Mouse (Mus musculus) frontal cortex, adult 2 months (tissue): ENCODE data around the gene Pidd1. TPM values are rescaled to one million over a fixed set of nuclear protein-coding genes. Genes with fewer than 3 reads are reported as not detected.

Source experiments
- DNase-seq, 2 experiments: peaks; one replicate each; pipeline ENCODE4 v3.0.0; 2022; ENCODE audit warnings: low spot score in 1 of 2; ENCODE audit errors: extremely low spot score in 1 of 2
- polyA plus RNA-seq: library from polyadenylated mRNA; depleted of rRNA; stranded (reverse); fragments of >200 nt; gene quantifications from 2 replicates; pipeline ENCODE4 v1.2.3, GENCODE M21; 2012

The Pidd1 gene
- polyA plus RNA-seq, 1 experiment = 3.5 TPM

DNA sequence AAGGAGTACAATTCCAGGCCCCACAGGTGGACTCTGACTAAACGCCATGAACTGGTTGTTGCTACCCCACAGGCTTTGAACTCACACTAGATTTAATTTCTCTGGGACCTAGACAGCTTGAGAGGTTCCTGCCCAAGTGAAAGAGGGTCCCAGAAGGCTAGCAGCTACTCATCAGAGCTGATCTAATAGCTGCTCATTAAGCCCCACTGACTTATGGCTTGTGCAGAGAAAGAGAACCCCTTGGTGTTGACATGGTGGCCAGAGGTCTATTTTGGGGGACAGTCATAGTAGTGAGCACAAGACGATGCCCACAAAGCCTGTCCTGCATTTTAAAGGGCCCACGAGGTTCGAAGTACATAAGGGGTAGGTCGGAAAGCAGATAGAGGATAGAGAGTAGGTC is 30.3 kb upstream of the Pidd1 start:
- no peak for DNase-seq

DNA sequence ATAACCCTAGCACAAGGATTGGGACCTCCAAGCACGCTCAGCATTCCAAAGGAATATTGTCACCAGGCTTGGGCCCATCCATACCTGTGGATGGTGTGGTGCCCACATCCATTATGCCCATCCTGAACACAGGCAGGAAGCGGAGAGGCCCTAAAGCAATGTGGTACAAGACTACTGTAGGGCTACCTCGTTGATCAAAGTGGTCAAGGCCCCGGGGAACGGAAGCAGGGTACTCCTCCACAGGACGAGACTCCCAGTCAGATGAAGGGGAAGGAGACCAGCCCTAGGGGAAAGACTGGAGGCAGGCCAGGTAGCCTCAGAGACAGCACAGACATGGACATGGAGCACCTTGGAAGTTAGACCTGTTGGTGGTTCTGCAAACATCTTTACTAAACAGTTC is 28.9 kb upstream of the Pidd1 start:
- DNase-seq = no peak

DNA sequence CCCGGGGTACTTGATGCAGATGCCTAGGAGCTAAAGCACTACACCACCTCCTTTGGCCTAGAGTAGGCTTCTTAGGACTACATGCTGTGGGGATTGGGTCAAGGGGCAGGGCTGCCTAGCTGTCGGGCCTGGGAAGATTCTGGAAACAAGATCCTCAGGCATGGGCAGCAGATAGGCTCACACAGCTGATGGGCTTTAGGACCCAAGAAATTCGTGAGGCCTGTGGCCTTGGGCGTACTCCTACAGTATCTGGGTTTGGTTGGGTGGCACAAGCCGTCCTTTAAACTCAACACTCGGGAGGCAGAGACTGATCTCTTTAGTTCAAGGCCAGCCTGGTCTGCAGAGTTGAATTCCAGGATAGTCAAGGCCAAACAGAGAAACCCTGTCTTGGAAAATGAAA is 28.4 kb upstream of the Pidd1 start:
- DNase-seq = no peak

DNA sequence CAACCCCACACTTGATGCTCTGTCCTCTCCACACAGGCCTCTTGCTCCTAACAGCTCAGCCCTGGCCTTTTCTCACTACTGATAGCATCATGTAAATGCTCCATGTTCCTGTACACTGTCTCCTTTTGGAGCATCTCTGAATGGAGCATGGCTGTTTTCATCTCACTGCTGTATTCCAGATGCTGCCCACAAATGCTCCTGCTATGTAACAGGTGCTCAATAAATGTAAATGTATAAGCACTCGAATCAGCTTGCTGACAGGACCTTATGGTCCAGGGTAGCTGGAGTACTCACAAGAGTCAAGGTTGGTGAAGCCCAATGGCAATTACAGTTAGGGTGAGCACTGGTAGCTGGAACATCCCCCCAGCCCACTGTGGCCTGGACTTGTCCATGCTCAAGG is 27.4 kb upstream of the Pidd1 start:
- no peak for DNase-seq

DNA sequence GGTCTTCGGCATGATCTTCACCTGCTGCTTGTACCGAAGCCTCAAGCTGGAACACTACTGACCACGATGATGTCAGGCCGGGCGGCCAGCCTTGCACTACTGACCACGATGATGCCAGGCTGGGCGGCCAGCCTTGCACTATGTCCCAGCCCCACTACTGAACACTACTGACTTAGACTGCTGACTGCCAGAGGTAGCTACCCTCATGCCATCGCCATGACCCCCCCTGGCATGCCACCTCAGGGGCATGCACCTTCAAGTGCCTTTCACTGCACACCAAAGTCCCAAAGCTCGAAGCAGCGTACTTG is 26.8 kb upstream of the Pidd1 start:
- DNase-seq = no peak

DNA sequence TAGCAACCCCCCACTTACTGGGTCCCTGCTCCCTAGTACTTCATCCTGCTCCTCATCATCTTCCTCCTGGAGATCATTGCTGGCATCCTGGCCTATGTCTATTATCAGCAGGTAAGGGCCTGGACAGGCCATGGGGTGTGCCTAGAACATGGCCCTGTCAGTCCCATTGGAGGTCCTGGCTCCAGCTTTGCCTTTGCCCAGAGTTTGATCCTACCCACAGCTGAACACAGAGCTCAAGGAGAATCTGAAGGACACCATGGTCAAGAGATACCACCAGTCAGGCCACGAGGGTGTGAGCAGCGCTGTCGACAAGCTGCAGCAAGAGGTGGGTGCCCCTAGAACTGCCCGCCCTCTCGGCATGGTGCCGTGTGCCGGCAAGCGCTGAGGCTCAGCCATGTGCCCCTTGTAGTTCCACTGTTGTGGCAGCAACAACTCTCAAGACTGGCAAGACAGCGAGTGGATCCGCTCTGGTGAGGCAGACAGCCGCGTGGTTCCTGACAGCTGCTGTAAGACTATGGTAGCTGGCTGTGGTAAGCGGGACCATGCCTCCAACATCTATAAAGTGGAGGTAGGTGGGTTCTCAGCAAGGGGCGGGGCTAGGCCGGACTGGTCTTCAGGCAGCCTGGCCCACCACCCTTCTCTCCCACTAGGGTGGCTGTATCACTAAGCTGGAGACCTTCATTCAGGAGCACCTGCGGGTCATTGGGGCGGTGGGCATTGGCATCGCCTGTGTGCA is 26.2 kb upstream of the Pidd1 start:
- DNase-seq = no peak

DNA sequence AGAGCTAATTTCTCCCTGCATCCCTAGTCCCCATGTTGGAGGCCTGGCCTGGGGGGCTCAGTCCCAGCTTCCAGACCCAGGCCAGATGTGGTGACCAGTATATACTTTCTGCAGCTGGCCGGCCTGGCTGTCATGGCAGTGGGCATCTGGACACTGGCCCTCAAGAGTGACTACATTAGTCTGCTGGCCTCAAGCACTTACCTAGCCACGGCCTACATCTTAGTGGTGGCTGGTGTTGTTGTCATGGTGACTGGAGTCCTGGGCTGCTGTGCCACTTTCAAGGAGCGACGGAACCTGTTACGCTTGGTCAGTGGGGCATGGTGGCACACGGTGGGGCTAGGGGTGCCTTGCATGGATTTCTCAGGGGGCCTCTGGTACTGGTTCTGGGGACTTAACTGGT is 25.5 kb upstream of the Pidd1 start:
- no peak for DNase-seq

DNA sequence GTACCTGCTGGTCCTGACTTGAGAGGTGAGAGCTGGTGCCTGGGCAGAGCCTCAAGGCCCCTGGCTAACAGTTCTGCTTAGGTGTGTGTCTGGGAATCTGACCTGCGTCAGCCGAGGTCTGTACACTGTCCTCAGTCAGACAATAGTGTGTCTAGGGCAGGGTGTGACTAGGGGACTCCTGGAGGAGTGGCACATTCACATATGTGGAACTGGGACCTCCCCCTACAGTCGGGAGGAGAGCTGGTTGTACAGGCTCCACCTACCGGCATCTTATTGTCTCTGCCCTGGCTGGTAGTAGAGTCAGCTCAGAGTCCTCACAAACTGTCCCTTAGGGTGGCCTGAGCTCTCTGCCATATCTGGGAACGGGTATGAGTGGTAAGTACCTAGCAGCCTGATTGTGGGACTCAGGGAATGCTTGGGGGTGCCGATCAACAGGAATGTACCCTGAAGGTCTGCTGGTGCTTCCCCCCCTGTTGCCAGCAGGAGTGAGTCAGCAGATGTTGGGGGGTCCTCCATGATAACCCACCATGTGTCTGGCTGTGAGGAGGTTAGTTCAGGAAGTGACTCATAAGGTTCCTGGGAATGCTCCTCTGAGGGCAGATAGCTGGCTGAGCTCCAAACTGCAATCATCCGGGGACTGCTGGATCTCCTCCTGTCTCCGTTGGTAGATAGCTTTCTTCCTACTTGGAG is 24.8 kb upstream of the Pidd1 start:
- peak in 1 of 2 experiments; percentile 70 for DNase-seq

DNA sequence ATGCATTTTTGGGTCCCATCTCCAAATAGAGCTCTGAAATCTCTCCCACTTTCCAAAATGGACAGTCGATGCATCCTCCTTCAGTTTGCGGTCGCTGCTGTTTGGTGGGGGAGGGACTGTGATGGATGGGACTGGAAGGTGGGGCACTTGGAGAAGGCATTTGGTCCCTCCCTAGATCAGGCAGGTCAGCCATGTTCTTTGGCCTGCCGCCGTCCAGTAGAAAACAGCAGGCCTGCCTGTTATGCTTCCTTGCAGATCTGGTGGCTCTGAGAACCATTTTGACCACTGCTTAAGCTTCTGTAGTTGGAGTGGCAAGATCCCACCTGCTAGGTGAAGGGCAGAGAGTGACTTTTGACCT is 24.3 kb upstream of the Pidd1 start:
- no peak for DNase-seq

DNA sequence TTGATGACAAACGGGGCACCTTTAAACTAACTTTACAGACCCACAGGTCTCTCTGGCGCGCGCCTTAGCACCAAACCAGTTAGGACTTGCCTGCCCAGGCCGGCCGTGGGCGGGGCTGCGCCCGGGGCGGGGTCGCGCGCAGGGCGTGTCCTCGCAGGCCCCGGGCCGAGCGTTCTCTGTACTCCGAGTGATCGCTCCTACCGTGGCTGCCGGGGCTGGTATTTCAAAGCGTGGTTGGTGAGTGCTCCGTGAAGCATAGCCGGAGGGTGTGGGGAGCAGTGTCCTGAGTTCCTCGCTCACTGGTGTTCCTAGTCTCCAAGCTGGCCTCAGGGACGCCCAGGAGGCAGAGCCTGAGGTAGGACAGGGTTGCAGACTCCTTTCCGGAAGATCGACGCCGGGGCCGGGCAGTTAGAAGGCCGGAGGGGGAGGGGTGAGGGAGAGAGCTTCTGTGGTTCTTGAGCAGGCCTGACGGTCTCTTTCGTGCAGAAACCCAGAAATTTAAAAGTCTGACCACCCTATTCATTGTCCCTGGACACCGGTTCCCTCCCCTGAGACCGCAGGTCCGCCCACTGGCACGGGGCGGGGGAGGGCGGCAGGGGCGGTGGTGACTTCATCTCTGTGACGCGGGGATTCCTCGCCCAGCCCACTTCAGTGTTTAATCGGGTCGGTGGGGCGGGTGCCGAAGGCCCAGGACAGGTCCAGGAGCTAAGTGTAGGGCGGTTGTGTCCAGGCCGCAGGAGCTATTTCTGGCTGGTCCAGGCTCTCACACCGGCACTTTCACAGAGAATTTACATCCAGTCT is 23.6 kb upstream of the Pidd1 start, which contains the start of gene Cd151:
Cd151 (plus strand) TSS at position 163 of the 801 bp plus-strand sequence.
- DNase-seq = peak in 1 of 2 experiments; percentile 72

DNA sequence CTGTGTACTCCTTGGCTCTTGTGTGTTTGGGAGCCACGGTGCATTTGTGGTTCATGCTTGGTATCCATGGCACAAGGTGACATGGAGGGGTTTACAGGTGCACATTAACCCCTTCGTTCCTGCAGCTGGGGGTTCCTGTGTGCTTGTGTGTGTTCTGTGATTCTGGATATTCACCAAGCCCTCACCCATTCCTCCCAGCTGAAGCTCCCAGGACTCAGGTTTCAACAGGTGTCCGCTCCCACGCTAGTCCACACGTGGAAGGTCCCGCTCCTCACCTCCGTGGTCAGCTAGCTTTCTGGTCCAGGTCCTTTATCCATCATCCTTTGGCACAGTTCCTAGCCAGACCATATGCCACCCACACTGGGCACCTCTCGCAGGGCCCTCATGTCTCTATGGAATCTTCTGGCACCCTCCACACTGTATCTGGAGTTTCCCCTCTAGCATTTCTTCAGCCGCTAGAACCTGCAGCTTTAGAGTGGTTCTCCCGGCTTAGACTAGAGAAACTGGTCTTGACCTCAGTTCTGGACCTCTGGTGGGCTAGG is 22.9 kb upstream of the Pidd1 start:
- DNase-seq = no peak

DNA sequence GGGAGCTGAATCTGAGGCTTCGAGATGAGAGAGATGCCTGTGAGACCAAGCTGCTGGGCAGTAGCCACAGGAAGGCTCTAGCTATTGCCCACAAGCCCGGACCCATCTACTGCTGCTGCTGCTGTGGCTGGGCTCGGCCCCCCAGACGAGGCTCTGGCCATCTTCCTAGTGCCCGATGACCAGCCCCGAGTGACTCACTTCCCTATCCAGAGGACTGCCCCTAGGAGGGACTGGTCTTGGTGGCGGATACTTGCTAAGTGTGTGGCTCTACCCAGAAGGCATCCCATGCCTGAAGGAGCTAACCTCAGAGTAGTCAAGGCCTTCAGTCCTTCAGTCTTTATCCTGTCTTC is 22.2 kb upstream of the Pidd1 start:
- DNase-seq = no peak

DNA sequence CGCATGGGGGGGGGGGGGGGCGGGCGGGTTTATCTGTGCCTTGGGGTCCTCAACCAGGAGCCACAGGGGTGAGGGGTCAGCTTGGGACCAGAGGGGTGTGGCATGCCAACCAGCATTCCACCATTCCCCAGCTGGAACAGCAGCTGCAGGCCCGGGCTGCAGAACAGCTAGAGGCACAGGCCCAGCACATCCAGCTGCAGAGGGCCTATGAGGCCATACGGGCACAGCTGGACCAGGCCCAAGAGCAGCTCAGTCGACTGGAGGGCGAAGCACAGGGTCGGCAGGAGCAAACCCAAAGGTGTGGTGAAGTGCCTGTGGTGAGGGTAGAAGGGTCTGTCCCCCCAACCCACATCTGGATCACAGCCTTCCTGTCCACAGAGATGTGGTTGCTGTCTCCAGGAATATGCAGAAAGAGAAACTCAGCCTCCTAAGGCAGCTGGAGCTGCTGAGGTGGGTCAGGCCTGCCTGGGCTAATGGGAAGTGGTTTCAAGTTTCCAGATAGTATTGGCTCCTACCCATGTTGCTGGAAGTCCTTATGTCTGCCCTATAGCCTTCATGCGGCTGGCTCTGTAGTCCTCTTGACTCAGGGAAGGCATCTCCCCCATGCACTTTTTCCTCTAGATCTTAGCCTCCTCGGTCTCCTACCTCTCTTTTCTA is 21.7 kb upstream of the Pidd1 start:
- DNase-seq = no peak

DNA sequence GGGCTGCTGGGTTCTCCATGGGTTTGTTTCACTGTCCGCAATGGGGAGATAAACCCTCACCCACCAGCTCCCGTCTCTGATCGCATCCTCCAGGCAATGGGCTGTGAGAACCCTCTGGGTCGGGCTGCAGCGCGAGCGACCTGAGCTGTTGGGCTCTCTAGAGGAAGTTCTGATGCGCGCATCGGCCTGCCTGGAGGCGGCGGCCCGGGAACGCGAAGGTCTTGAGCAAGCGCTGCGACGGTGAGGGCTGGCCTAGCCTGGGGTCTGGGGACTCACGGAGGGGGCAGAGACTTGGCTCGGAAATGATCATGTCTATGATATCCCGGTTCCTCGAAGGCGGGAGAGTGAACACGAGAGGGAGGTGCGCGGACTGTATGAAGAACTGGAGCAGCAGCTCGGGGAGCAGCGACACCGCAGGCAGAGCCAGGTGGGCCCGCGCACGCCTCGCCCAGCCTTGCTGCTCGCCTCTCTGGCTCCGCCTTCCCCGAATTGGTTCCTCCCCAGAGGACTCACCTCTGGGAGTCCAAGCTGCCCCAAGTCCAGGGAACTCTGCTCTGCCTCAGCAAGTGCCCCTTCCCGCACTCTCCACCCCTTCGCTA is 20.9 kb upstream of the Pidd1 start:
- DNase-seq = no peak

DNA sequence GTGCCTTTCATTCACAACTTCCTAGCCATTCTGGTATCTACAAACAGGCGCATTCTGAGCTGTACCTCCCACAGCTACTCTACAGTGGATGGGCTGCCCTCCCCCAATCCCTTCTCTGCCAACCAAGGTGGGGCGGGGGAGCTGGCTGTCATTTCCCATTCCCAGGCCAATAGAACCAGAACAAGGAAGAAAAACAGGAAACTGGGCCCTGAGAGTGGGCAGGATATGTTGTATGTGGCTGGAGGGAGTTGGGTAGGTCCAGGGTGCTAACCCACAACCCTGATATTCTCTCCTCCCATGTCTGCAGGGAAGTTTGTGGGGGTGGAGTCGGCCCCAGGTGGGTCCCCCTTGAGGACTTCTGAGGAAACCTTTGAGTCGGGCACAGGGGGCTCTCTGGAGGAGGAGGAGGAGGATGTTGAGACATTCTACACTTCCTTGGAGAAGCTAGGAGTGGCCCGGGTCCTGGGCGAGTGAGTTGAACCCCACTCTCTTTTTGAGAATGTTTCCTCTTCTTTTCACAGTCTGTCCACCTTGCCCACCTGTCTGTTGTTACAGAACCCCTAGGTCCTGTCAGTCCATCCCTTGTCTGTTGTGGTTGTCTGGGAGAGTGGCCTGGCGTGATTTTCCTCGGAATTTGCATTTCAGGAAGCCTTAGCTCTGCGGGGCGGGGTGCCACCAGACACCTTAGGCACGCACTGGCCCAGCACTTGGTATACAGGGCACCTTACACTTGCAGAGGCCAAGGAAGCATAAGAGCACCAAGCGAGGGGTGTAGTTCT is 20.2 kb upstream of the Pidd1 start:
- no peak for DNase-seq

DNA sequence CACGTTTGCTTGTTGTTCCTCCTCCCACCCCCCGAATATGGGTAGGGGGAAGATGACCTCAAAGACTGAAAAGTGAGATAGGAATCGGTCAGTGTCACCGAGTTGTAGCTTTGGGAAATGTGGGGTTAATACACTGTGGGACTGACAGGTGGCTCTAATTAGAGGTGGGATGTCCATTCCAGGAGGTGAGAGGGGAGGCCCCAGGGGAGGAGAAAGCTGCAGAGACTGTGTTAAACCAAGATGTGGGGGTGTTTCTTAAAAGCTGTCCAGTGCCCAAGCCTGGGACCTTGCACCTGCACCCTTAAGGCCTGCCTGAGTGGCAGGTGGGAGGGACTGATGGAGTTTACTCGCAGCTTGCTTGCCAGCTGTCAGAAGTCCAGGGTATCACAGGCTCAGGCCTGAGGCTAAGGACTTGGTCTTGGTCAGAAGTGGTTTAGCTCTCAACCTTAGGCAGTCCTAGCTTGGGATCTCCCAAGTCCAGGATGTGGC is 18.6 kb upstream of the Pidd1 start:
- no peak for DNase-seq

DNA sequence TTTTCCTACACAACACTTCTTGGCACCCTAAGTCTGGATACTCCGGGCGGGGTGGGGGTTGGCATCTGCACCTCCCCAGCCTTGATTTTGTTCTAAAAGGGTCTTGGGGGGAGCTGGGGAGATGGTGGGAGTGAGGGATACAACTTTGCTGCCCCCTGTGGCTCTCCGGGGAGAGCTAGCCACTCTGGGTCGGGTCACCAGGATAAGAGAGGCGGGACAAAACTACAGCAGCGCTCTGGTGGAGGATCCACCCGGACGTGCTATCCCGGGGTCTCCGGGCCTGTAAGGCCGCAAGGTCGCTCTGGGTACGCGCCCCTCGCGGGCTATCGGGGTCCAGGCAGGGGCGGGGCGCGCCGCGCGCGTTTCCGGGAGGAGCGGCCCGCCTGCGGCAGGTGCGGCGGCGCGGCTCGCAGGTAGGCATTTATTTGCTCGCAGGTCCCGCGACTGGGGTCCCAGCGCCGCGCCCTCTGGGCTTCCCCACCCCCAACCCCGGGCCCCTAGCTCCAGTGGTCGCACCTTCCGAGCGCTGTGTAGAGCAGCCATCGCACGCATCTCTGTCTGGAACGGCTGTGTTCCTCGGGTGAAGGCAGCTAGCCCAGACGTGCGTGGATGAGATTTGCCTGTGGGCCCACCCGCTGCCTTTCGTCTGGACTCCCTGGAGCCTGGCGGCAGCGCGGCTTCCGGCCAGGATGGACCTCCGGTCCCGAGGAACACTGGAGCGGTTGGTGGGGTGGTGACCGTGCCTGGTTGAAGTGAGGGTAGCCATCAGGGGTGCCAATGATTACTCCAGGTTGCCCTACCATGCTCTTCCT is 17.9 kb upstream of the Pidd1 start:
- DNase-seq = no peak

DNA sequence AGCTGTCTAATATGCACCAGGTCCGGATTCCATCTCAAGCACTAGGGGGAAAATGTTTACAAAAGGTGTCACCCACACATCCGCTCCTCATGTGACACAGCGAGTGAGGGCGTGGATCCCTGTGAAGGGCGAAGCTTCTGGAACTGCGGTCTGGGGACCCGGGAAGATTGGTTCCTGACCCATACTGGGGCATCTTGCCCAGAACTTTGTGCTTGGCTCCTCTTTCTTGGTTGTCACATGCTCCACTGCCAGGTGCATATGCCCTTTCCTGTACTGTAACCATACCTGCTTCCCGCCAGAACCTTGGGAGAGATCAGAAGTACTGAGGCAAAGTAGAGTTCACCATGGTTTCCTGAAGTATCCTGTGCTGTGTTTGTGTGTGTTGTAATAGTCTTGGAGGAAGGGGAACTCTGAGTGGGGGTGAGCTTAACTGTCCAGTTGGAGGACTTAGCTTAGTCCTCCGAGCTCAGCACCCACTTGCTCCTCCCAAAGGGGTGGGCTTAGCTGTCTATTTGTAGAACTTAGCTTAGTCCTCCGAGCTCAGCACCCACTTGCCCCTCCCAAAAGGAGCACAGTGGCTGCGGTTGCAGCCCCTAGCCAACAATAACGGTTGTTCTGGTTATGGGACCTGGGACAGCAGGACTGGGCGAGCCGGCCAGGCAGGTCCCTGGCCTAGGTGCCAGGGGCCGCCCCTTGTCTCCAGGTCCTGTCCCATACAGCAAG is 16.7 kb upstream of the Pidd1 start, which contains the start of gene Cracr2b:
Cracr2b (plus strand) TSS at position 704 of the 723 bp plus-strand sequence.
- no peak for DNase-seq
